Mouse (Mus musculus) neural tube, embryonic 10.5 days (tissue): ENCODE measurements at regions not wholly inside any gene's neighbourhood (a gene's known extent, or its start where the extent isn't known, plus 50 kb on each side); places are given as distances from the start of the nearest gene placed in this dataset.
"Not testable (repeated sequence)": the region's sequence is repeated elsewhere in the genome, so short reads cannot be mapped to it uniquely, and the experiment has no call there.

Experiments
- DNase-seq: peaks from one replicate; pipeline ENCODE4 v3.0.0-alpha.2; 2017; ENCODE audit warnings: low spot score; ENCODE audit errors: extremely low spot score

DNA sequence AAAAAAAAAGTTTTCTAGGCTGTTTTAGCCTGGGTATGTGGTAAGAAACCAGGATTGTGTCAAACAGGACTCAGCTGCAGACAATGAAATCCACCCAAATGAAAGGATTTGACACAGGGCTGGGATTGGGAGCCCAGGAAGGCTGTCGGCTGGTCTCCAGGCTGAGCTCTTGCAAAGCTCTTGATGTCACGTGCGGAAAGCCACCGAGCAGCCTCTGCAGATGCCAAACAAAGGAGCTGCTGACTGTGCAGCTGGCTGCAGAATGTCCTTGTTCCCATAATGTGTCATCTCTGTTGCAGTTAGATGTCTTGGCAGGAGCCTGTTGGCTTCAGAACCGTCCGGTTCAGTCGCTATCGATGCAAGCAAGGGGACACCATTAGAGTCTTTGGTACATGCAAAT, 56.1 kb downstream of the Bbs10 start:
- no peak for DNase-seq

DNA sequence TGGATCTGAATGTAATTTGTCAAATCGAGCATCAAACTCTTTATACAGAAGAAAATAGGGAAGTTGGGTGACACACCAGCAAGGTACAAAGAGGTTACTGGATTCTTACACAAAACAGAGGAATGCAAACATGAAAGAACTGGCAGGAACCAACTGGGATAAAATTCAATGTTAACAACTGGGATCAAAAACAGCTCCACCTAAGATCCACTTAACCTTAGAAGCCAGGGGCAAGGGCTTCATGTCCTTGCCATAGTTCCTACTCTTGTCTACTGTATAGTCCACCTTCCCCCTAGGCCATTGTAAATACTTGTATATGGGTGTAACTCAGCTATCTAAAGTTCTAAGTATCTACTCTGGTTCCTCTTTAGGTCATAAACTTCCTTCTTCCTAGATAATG, 59.9 kb downstream of the Bbs10 start:
- DNase-seq: not testable (repeated sequence)

DNA sequence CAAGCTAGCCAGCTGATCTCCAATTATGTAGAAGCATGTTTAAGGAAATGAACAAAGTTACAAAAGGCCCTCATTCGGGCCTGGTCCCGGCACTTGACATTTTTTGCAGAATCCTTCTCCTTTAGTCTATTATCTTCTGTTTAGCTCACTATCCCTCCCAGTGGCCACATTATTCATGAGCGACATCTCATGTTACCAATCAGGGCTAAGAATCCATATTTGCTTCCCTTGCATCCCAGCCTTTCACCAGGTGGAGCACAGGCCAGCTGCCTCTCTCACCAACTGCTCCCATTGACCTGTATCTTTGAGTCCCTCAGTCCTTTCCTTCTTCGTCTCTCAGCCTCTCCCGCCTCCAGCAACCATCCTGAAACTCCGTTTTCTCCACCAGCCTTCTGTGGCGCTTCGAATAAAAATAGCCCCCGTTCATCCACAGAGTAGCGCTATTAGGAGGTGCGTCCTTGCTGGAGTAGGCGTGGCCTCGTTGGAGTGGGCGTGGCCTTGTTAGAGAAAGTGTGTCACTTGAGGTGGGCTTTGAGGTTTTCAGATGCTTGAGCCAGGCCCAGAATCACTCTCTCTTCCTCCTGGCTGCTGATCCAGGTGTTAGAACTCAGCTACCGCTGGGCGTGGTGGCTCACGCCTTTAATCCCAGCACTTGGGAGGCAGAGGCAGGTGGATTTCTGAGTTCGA, 63.4 kb downstream of the Bbs10 start:
- no peak for DNase-seq

DNA sequence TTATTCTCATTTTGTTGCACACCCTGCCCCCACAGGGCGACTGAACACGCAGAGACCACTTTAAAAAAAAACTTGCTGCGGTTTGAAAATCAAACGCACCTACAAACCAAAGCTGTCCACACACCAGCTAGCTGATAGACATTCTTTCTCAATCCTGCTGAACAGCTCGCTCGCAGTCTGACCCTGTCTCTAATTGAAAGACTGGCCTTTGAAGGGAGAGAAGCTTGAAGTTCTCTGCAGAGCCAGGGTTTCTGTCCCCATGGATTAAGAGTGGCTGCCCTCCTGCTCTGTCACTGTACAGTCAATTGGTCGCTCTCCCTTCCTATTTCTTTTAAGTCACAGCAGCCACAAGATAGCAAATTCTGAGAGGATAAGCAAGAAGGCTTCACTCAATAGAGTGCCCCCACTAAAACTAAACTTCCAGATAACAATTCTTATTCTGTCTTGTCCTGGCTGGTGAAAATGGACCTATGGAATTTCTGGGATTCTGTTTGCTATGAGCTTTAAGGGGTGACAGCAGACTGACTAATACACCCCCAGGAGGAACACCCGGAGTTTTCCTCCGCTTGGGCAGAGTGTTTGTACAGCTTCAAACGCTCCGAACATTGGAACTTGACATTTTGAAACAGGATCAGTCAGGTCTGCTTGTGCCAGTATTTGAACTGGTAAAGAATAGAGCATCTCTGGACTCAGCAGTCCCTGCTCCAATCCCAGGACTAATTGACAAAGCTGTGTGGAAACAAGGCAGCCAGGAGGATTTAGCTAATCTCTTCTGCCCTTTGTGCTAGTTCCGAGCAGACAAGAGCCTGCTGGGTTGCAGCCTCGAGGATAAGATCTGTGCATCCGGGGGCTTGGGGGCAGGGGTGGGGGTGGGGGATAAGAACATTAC, 65.5 kb downstream of the Bbs10 start:
- no peak for DNase-seq

DNA sequence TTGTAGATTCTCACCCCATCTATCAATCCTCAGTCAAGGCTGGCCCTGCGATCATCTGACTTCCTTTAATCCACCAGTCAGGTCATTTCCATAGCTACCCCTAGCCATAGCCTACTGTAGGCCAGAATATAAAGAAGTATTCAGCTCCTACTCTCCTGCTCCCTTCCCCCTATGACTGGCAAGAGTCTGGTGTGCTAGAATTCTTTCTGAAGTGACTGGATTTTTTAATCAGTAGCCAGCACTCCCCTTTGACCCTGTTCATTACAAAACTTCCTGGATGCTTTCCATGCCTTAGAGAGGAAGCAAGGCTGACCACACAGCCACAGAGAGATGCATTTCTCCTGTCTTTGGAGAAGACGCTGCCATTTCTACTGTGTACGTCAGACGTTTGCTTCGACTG, 66.5 kb downstream of the Bbs10 start:
- DNase-seq: no peak

DNA sequence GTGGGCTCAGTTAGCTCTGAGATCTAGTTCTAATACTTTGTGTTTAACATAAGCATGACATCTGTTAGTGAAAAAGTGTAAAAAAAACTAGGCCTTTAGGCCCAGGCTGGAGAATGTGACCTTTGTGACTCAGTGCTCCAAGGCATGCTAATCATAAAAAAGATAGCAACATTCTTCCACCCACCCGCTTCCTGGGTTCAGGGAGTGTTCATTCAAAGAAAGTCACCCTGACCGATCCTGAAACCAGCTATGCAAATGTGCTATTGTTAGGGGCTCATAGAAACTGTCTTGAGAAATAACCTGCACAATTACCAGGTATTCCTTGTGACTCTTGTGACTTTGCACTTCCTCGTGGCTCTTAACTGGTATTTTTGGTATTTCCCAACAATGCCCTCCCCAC, 70.6 kb downstream of the Bbs10 start:
- not testable (repeated sequence) for DNase-seq

GRCm38 (mm10) chr10:111378047-111378618, 79.7 kb downstream of the Bbs10 start:
- DNase-seq: no peak

DNA sequence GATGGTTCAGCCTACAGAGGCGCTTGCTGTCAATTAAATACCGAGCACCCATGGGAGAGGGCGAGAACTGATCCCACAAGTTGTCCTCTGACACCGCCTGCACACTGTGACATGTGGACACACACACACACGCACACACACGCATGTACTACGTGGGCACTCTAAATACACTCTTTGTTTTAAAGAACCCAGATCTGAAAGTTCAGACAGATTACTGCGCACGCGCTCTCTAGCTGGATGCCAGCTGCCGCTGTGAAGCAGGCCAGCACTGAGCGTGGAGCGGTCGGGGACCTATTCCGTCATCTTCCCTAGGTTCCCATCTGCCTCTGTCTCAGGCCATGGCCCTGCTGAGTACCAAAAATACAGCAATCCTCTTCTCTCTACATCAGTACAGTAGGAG, 83.2 kb downstream of the Bbs10 start:
- DNase-seq: no peak

- no peak for DNase-seq
Measured at GRCm38 (mm10) chr10:111382206-111382930, 83.9 kb downstream of the Bbs10 start.

GRCm38 (mm10) chr10:111385561-111385960, 87.1 kb downstream of the Bbs10 start:
- no peak for DNase-seq

DNA sequence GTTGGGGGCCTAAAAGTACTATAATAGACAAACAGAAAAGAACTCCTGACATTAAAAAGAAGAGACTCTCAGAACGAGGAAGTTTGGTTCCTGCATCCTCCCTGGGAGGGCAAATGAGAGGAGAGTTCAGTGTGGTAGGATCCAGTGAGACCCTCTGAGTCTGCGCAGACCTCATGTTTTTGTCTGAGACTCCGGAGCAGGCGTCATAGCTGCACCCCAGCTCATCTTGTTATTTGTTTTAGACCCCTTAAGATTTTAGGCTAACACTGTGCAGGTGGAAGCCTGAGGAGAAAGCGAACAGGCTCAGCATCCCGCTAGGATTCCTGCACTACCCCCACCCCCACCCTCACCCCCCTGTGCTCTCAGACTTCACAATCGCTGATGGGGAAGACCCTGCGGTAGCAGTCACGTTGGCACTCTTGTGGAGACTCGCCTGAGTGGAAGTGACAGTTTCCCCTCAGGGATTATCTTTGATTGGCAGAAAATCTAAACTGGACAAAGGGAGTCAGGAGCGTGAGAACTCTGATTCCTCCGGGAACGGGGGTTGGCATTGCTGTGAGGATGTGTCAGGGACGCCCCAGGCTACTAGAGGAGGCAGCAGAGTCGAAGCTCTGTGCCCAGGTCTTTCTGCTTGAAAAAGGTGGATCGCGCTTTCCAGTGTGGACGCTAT, 85.0 kb upstream of the Nap1l1 start:
- DNase-seq: no peak

GRCm38 (mm10) chr10:111388545-111389320, 84.3 kb upstream of the Nap1l1 start:
- no peak for DNase-seq

DNA sequence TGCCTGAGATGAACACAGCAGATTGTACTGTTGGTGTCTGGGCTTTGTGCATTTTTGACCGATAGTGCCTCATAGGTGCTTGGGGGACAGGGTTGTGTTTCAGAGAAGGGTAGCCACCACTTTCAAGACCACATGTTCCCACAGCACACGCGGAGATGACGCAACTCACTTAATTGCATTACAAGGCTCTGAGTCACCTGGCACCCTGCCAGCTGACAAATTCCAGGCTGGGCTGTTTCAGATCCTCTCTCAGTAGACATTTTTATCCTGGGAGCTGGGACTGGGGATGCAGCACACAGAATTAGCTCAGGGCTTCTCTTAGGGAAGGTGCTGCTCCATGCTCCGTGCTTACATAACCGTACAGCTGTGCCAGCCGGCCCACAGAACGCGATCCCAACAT, 83.1 kb upstream of the Nap1l1 start:
- peak; percentile 30 for DNase-seq

- no peak for DNase-seq
Measured at GRCm38 (mm10) chr10:111394421-111394820, 78.6 kb upstream of the Nap1l1 start.

- DNase-seq: no peak
Measured at GRCm38 (mm10) chr10:111405071-111405470, 68.0 kb upstream of the Nap1l1 start.

- no peak for DNase-seq
Measured at GRCm38 (mm10) chr10:111408887-111409286, 64.1 kb upstream of the Nap1l1 start.

DNA sequence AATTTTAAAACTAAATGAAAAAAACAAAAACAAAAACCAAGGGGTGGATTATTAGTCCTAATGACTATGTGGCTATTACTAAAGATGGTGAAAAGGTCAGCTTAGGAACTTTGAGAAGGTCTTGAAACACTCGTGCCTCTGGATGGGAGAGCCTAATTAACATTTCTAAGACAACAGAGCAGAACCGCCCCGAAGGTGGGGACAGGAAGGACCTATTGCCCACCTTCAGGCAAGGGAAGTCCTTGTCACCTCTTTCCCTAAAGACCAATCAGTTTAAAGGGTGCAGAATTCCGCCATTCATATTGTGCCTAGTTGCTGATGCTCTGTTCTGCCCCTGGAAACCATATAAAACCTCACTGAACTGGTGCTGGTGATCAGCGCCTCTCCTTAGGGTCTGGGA, 63.5 kb upstream of the Nap1l1 start:
- no peak for DNase-seq

GRCm38 (mm10) chr10:111410121-111410520, 62.9 kb upstream of the Nap1l1 start:
- no peak for DNase-seq

GRCm38 (mm10) chr10:111411533-111411932, 61.5 kb upstream of the Nap1l1 start:
- DNase-seq: no peak

- no peak for DNase-seq
Measured at GRCm38 (mm10) chr10:111416611-111417130, 56.4 kb upstream of the Nap1l1 start.
